Mouse (Mus musculus): ENCODE data around the gene Mettl9.

Gene Mettl9

GRCm38 (mm10) chr7:121045671-121046453, 11.6 kb downstream of the Mettl9 start:
- no peak for DNase-seq

GRCm38 (mm10) chr7:121047624-121048023, 13.4 kb downstream of the Mettl9 start:
- no peak for DNase-seq

- DNase-seq: no peak
Observed at GRCm38 (mm10) chr7:121053071-121053470, 18.8 kb downstream of the Mettl9 start.

DNA sequence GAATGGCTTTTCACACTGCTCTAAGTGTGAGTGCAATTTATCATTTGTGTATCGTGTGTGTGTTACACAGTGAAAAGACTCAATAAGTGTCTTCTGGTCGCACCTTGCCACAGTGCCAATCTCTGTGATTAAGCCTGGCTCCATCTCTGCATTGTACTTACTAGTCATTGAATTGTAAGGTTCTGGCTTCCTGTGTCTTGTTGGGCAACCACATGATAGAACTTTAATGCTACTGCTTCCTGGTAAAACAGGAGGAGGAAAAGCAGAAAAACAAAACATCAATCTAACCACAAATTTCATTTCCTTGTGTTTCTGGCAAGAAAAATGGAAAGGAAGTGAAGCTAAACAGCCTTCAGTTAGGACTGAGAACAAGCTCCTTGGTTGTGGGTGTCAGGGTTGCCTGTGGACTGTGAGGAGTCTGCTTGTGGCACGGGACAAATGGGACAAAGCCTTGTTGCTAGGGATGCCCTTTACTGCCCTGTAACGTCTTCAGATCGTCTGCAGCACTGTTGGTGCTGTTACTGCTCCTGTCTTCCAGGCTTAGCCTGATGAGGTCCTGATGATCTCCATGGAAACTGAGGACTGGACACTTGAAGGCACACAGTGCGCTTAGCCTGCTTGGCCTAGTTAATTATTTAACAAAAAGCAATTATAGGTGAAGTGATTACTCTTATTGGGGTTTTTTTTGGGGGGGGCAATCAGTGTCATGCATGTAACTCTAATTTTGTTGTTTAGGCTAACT, 25.4 kb downstream of the Mettl9 start:
- DNase-seq: peak in 1 of 2 experiments; percentile 12

- peak in 1 of 2 experiments; percentile 24 for DNase-seq
Observed at GRCm38 (mm10) chr7:121064309-121064708, 30.1 kb downstream of the Mettl9 start.

DNA sequence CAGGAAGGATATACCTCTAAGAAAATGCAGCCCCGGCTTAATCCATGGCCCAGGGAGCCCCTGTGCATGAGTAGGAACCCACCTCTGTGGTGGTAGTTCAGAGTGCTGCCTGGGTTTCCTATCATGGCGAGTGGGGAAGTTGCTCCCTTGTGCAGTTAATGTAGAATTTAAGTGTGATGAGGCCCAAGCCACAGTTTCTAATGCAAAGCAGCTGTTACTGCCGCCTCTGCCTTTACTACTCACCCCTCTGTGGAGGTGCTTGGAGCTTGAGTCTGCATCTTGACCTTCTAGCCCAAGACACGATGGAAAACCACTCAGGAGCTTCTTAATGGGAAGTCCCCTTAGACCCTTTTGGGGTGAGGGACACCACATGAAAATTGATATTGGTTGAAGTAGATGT, 37.0 kb downstream of the Mettl9 start:
- DNase-seq: no peak

GRCm38 (mm10) chr7:121072506-121072905, 38.3 kb downstream of the Mettl9 start:
- no peak for DNase-seq

- DNase-seq: no peak
Observed at GRCm38 (mm10) chr7:121074281-121074680, 40.0 kb downstream of the Mettl9 start, which contains the start of gene Igsf6. Igsf6 (minus strand) TSS chr7:121074572.

- DNase-seq: no peak
Observed at GRCm38 (mm10) chr7:121074801-121075400, 40.7 kb downstream of the Mettl9 start.

DNA sequence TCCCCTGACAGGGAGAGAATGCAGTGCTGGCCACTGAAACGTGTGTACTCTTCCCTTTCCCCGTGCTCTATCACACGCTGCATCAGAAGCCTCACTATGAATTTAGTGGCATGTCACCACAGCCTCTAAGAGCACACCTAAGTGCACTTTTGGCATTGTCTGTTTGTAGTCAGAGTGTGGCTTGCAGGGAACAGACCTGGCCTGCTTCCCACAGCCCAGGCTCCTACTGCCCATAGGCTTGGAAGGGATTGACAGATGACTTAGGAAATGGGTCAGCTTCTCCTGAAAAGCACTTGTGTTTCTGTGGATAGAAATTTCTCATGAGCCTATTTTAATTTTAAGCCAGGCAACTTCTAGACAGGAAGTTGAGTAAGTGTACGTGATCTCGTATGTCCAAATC, 41.2 kb downstream of the Mettl9 start:
- no peak for DNase-seq

- no peak for DNase-seq
Observed at GRCm38 (mm10) chr7:121077311-121077710, 43.1 kb downstream of the Mettl9 start.

DNA sequence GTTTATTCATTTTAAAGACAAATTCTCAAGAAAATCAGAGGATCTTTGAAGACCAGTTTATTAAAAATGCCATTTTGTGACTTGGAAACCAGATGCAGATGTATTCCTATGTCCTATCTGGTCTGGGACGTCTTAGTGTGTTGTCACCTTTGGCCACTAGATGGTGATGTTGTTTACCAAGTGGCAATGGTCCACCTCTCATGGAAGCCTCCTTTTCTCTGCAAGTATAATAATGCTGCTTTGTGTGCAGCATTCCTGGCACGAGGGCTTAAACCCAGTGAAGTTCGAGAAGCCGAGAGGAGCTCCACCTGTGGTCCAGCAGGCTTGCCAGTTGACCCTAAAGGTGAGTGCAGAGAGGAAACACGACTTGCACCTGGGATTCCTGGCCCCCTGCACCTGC, 43.6 kb downstream of the Mettl9 start:
- peak; percentile 17 to 29 for DNase-seq

DNA sequence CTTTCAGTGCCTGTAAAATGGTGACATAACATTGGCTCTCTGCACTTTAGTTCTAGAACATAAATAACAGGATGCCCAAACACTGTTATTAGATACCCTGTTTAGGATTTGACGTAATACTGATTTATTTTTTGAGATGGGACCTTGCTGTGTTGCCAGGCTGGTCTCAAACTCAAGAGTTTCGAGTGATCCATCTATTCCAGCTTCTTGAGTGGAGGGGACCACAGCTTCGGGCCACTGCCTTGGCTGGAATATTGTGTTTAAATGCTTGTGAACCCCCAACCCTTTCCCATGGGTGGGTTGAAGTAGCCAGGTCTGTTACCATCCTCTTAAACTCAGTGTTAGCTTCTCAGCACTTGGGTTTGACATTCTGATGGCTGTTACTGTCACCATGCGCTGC, 47.1 kb downstream of the Mettl9 start, which contains the start of gene Otoa:
Gene Otoa (plus strand): TSS at position 301 of the 400 bp plus-strand sequence.
- no peak for DNase-seq

GRCm38 (mm10) chr7:121081816-121082215, 47.6 kb downstream of the Mettl9 start:
- DNase-seq: no peak

DNA sequence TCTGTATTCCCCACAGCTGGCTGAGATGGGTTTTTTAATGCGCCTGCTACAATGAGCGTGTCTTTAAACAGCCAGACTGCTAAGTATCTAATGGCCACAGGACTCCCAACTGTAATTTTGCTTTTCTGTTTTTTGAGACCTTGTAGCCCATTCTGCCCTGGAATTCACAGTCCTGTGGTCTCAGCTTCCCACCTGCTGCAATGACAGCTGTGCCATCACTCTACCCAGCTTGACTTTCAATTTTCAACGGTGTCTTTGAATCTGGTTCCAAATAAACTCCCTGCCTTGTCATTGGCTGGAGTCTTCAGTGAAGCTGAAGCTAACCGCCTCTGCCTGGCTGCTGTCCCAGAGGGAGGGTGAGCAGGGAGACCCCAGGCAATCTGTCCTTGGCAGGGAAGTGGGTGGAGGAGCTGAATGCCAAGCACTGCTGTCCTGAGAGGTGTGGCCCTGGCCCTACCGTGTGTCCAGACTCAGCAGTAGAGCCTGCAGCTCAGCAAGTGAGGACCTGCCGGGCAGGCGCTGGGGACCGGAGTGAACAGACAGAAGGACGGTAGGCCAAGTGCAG, 48.8 kb downstream of the Mettl9 start:
- no peak for DNase-seq

DNA sequence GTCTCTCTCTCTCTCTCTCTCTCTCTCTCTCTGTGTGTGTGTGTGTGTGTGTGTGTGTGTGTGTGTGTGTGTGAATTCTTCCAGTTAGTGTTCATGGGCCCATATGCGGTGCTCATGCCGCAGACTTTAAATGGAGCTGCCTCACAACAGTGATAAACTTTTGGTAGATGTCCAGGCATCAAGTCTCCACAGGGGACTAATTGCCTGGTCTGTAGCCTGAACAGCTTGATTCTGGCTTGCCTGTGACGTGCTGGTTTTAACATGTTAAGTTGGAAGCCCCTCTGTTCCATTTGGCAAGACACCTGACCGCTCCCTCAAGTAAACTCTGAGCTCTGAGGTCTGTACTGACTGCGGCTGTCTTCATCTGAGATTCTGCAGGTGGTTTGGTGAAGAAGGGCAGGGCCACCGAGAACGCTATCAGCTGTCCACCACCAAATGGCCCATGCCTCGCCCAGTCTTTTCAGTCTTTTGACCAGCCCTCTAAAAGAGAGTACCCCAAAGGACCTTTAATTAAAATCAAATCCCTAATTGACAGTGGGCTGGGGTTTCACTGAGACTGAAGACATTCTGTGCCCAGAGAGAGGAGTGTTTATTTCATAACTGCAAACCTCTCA, 50.7 kb downstream of the Mettl9 start:
- no peak for DNase-seq

GRCm38 (mm10) chr7:121085500-121085899, 51.3 kb downstream of the Mettl9 start:
- DNase-seq: no peak

GRCm38 (mm10) chr7:121088745-121089144, 54.5 kb downstream of the Mettl9 start:
- DNase-seq: peak in 1 of 2 experiments; percentile 5

DNA sequence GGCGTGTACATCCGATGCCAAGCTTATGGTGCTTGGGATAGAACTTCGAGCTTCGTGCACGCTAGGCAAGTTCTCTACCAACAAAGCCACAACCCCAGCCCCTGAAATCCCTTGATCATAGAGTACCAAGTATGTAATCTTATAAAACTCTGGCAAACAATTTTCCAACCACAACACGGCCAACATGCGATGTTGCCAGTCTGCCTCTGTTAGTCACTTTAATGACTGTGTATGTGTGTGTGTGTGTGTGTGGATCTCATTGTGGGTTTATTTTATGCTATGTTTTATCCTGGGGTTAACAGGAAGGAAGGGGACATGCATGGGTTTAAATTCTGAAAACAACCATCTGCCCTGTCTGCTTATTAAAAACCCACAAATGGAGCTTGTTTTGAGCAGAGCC, 56.5 kb downstream of the Mettl9 start:
- DNase-seq: no peak

DNA sequence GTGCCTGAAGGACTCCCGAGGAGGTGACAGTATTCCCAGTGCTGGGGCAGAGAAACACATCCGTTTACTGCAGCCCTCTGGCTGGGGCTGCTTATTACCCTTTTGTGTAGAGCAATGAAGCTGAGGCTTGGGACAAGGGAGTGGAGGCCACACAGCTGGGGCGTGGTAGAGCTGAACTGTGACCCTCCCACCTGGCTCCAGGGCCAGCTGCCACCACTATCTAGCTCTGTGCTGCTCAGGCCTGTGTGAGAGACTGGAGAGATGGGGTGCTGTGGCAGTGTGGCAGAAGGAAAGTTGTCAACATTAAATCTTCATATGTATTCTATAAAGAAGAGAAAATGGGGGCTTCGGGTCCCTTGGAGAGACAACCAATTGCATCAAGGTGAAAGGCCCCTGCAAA, 58.8 kb downstream of the Mettl9 start:
- DNase-seq: no peak

DNA sequence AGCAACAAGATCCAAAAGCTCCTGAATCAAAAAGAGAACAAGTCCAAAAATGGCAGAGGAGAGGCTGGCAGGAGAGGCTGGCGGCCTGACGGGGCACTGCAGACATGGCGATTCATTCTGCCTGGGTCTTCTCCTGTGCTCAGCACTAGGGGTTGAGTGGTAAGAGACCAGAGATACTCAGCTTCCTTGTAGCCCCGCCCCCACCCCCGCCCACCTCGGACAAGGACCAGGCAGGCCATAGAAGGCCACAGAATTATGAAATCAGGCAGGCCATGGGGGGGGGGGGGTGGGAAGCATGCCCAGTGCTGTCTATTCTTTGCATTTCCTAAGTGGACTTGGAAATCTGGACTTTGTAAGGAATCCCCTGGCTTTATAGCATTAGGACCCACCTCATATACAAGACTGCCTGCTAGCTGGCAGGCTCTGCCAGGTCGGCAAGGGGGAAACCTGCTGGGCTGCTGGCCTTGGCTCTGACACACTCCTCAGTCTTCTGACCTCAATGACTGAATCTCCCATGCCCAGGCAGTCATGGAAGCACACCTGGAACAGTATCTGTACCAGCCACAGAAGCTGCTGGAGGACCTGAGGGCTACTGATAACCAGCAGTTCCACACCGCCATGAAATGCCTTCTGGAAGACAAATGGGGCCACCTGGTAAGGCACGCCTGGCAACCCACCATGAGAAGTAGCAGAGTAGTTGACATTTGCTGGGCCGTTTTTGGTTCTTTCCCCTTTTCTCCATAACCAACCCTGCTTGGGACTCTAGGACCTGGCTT, 64.6 kb downstream of the Mettl9 start:
- no peak for DNase-seq

- no peak for DNase-seq
Observed at GRCm38 (mm10) chr7:121107851-121108250, 73.6 kb downstream of the Mettl9 start.
